Mouse (Mus musculus): ENCODE measurements around the gene Cfap54.

DNA sequence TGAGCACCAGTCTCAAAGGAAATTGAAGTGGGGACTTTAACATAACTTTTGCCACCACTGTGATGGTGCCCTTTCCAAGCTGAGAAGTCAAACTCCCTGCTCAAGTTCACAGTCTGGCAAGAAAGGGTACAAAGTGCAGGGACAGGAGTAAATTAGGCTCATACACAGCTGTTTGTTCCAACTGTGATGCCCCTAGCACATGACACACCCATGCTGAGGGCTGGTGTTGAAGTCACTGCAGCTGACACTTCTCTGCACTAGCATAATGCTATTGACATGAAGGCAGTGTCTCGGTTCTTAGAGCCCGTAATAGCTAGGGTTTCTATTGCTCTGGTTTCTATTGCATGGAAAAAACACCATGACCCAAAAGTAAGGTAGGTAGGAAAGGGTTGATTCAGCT is 47.1 kb upstream of the Cfap54 start:
- no peak for TF ChIP-seq GATA1 (IDR thresholded peaks at IDR 0.05; ENCODE audit: low read length)
- no peak for TF ChIP-seq TAL1 (IDR thresholded peaks at IDR 0.05; ENCODE audit: low read length)

All from erythroblast, embryonic 14.5 days (primary cell).